Mouse (Mus musculus) kidney, adult 2 months (tissue): ENCODE measurements around the gene Anp32e.
"Not testable (repeated sequence)": the region's sequence is repeated elsewhere in the genome, so short reads cannot be mapped to it uniquely, and the experiment has no call there.

ENCODE experiments used
- CTCF ChIP-seq: fragments of 200-500 bp; conservative IDR thresholded peaks from 2 replicates; pipeline ENCODE4 v1.5.1; 2011; ENCODE audit warnings: low read depth, mild to moderate bottlenecking, control low read depth, low read length, moderate library complexity, mixed read lengths; ENCODE audit not compliant: insufficient read depth, insufficient read length
- POLR2A ChIP-seq: fragments of 200-500 bp; IDR thresholded peaks from one replicate; pipeline ENCODE4 v1.6.1; 2011; ENCODE audit warnings: low read depth, low read length, control low read depth

DNA sequence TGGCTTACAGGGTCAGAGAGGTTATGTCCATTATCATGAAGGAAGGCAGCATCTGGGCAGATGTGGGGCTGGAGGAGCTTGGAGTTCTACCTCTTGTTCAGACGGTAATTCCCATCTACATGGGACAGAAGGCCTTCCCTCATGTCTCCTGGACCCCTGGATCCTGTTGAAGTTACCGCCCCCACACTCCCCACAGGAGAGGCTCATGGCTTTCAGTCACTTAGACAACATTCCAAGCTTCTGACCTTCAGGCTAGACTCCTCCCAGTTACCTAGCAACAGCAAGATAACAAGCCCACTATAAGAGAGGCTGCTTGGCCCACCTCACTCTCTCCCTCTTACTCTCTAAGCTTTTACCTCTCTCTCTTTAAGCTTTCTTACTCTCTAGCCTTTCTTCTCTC is 8.5 kb upstream of the Anp32e start:
- TF ChIP-seq POLR2A, CTCF: not testable (repeated sequence)
